Mouse (Mus musculus) hindbrain, postnatal 0 days (tissue): ENCODE results near the gene Rbfox2. TPM values are rescaled to one million over a fixed set of nuclear protein-coding genes. Genes with fewer than 3 reads are reported as not detected.

Experiments
- ATAC-seq: fragments of 200-750 bp; cut with Nextera tagmentation; 2 replicates; pipeline ENCODE4 v1.8.0; 2017; ENCODE audit warnings: mild to moderate bottlenecking, moderate TSS enrichment, moderate library complexity
- DNase-seq: peaks from one replicate; pipeline ENCODE4 v3.0.0-alpha.2; 2015; ENCODE audit warnings: low spot score
- H3K27ac ChIP-seq: fragments of 300-500 bp; sonication (generic); 2 replicates; pipeline ENCODE4 v1.5.1; 2014; ENCODE audit warnings: mild to moderate bottlenecking
- H3K27me3 ChIP-seq: fragments of 300-500 bp; sonication (generic); 2 replicates; pipeline ENCODE4 v1.6.1; 2014; ENCODE audit warnings: low read length, mixed read lengths; ENCODE audit not compliant: insufficient read depth
- H3K36me3 ChIP-seq: fragments of 300-500 bp; sonication (generic); 2 replicates; pipeline ENCODE4 v1.6.1; 2014; ENCODE audit warnings: low read length, mixed read lengths; ENCODE audit not compliant: insufficient read depth
- H3K4me1 ChIP-seq: fragments of 300-500 bp; sonication (generic); 2 replicates; pipeline ENCODE4 v1.6.1; 2014; ENCODE audit warnings: antibody characterized with exemption, low read length, mixed read lengths; ENCODE audit not compliant: insufficient read depth
- H3K4me2 ChIP-seq: fragments of 300-500 bp; sonication (generic); 2 replicates; pipeline ENCODE4 v1.6.1; 2014; ENCODE audit warnings: low read depth, mild to moderate bottlenecking, low read length, moderate library complexity, mixed read lengths
- H3K4me3 ChIP-seq: fragments of 300-500 bp; sonication (generic); 2 replicates; pipeline ENCODE4 v1.5.1; 2014; ENCODE audit warnings: low read length
- H3K9ac ChIP-seq: fragments of 300-500 bp; sonication (generic); replicated peaks from 2 replicates; pipeline ENCODE4 v1.6.1; 2014; ENCODE audit warnings: mild to moderate bottlenecking, low read length, moderate library complexity, mixed read lengths
- H3K9me3 ChIP-seq: fragments of 300-500 bp; sonication (generic); 2 replicates; pipeline ENCODE4 v1.6.1; 2016; ENCODE audit warnings: low read length, mixed read lengths
- CTCF ChIP-seq: IDR thresholded peaks from 2 replicates; pipeline ENCODE4 v1.5.1; 2016; ENCODE audit warnings: antibody characterized with exemption, control low read depth, low read depth
- WGBS: fragments of 180-500 bp; shearing (Covaris S2); extraction: QIAGEN DNeasy Blood & Tissue Kit; methylation state at CpG from one replicate; pipeline ENCODE4 v1.1.7; 2014; 5-methylcytosine and 5-hydroxymethylcytosine counted together
- polyA plus RNA-seq: library from polyadenylated mRNA; unstranded; fragments of >200 nt; fragmentation: Nextera tagmentation; extraction: Ambion mirVana; gene quantifications from 2 replicates; pipeline ENCODE4 v1.2.1, GENCODE M21; 2015
- total RNA-seq: library from RNA; depleted of rRNA; stranded (reverse); fragments of >200 nt; gene quantifications from 2 replicates; pipeline ENCODE4 v1.2.3, GENCODE M21; 2014

Rbfox2 gene
- total and polyA plus RNA-seq, 2 experiments from 2014 or later: 91.9 to 294 TPM

GRCm38 (mm10) chr15:77312796-77313195 lies 6.0 kb upstream of the Rbfox2 start:
- Histone ChIP-seq H3K4me2 (no peak overlapping the region), H3K27me3 (no peaks in the 10 kb centered on the region), H3K27ac (no peak overlapping the region), H3K9me3 (no peaks in the 10 kb centered on the region), H3K4me3 (no peak overlapping the region), H3K9ac (no peak overlapping the region), H3K36me3 (no peaks in the 10 kb centered on the region), H3K4me1 (no peaks in the 10 kb centered on the region)
- ATAC-seq (no peak), DNase-seq (no peak)
- 92% methylated on average over 7 of the region's 7 CpGs for WGBS
- TF ChIP-seq CTCF: no peak

- H3K27ac ChIP-seq: no peak overlapping the region
- no peaks in the 10 kb centered on the region for H3K9me3 ChIP-seq
- H3K27me3 ChIP-seq: no peaks in the 10 kb centered on the region
- peaks cover 17% of the 10 kb centered on the region for H3K4me1 ChIP-seq
- H3K36me3 ChIP-seq: no peaks in the 10 kb centered on the region
- H3K9ac ChIP-seq: no peak overlapping the region
- no peak overlapping the region for H3K4me2 ChIP-seq
- no peak for DNase-seq
- 88% methylated on average over 4 of the region's 4 CpGs for WGBS
- no peak for ATAC-seq
- no peak for TF ChIP-seq CTCF
- H3K4me3 ChIP-seq: no peak overlapping the region
Observed at GRCm38 (mm10) chr15:77307767-77308495, 1.1 kb upstream of the Rbfox2 start.

DNA sequence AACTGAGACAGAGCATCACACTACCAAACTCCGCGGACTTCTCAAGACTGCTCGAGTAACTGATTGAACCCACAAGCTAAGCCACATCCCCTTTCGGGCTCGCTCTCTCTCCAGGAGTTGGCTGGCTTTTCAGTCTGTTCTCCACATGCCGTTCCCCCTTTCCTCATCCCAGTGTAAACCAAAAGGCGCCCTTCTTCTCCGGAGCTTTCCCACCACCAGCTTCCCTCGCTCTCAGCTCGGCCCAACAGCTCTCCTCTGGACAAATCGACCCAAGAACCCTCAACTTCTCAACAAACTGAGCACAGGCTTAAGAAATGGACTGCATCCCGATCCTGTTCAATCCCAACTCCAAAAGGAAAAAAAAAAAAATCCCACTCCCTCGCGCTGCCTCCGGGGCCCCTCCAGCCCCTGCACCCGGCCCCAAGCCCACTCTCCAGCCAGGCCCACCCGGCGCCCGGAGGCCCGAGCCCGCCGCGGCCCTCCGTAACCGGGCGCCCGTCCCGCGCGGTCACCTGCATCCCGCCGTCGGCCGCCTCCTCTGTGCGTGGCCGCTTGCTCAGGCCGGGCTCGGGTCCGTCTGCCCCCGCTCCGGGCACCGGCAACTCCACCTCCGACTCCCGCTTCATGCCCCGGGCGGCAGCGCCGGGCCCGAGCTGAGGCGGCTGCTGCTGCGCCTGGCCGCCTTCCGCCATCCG lies 805 bp downstream of the Rbfox2 start:
- H3K4me2 ChIP-seq: peak overlapping the region; percentile 91
- peaks cover 20% of the 10 kb centered on the region for H3K4me1 ChIP-seq
- peak overlapping the region; percentile 99 for H3K27ac ChIP-seq
- WGBS: under 1% methylated on average over 46 of the region's 54 CpGs
- peak overlapping the region; percentile 97 for H3K9ac ChIP-seq
- peak overlapping the region; percentile 95 for H3K4me3 ChIP-seq
- DNase-seq (peak; percentile 71), ATAC-seq (peak; percentile 24)
- no peaks in the 10 kb centered on the region for H3K36me3 ChIP-seq
- no peak for TF ChIP-seq CTCF
- H3K27me3 ChIP-seq: no peaks in the 10 kb centered on the region
- no peaks in the 10 kb centered on the region for H3K9me3 ChIP-seq

DNA sequence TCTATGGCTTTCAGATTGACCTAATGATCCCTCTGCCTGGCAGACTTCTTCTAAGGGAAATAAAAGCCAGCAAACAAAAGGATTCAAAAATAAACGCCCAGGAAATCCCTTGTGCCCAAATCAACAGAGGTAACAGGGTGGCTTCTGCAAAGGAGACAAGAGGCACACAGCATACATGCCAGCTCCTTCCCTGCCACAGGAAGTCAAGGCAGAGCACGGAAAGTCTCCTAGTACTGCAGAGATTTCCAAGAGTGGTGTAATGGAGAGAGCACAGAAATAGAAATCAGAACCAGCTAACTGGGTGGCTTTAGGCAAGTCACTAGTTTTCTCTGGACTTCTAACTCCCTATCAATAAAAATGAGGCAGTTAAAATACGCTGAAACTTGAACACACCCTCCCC lies 1.8 kb downstream of the Rbfox2 start:
- Histone ChIP-seq H3K4me2 (peak overlapping the region; percentile 91), H3K36me3 (no peaks in the 10 kb centered on the region), H3K4me3 (peak overlapping the region; percentile 95), H3K9me3 (no peaks in the 10 kb centered on the region), H3K9ac (peak overlapping the region; percentile 97), H3K27me3 (no peaks in the 10 kb centered on the region), H3K27ac (peak overlapping the region; percentile 99; the same call in 1 of the 2 replicates), H3K4me1 (peaks cover 20% of the 10 kb centered on the region)
- ATAC-seq: no peak
- WGBS: 5% methylated on average over 3 of the region's 3 CpGs
- no peak for DNase-seq
- TF ChIP-seq CTCF: no peak

GRCm38 (mm10) chr15:77301122-77301521 lies 5.7 kb downstream of the Rbfox2 start:
- no peak overlapping the region for H3K27ac ChIP-seq
- no peaks in the 10 kb centered on the region for H3K36me3 ChIP-seq
- DNase-seq (no peak), ATAC-seq (no peak)
- H3K9ac ChIP-seq: no peak overlapping the region
- H3K4me1 ChIP-seq: peaks cover 20% of the 10 kb centered on the region
- no peak overlapping the region for H3K4me3 ChIP-seq
- no peaks in the 10 kb centered on the region for H3K27me3 ChIP-seq
- 62% methylated on average over 6 of the region's 6 CpGs for WGBS
- H3K4me2 ChIP-seq: no peak overlapping the region
- H3K9me3 ChIP-seq: no peaks in the 10 kb centered on the region
- no peak for TF ChIP-seq CTCF

DNA sequence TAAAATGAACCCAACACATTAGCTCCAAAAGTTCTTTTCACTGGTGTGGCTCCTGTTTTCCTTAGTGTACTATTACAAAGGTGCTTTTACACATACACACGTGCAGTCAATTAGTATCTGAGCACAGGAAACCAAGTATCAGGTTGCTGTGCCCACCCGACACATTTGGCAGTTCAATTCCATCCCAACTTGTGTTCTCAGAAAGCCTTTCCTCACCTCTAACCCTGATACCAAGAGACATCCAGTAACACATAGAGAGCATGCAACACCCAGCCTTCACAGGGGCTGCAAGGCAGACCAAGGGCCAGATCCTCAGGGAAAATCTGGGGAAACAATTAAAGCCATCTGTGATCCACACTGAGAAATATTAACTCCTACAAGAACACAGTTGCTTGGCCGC lies 8.2 kb downstream of the Rbfox2 start:
- 75% methylated on average over 3 of the region's 3 CpGs for WGBS
- no peaks in the 10 kb centered on the region for H3K36me3 ChIP-seq
- H3K4me1 ChIP-seq: peaks cover 5% of the 10 kb centered on the region; the same call in 1 of the 2 replicates
- DNase-seq (no peak), ATAC-seq (no peak)
- no peak overlapping the region for H3K9ac ChIP-seq
- H3K9me3 ChIP-seq: no peaks in the 10 kb centered on the region
- H3K4me2 ChIP-seq: no peak overlapping the region
- no peaks in the 10 kb centered on the region for H3K27me3 ChIP-seq
- H3K27ac ChIP-seq: no peak overlapping the region
- no peak for TF ChIP-seq CTCF
- H3K4me3 ChIP-seq: no peak overlapping the region

DNA sequence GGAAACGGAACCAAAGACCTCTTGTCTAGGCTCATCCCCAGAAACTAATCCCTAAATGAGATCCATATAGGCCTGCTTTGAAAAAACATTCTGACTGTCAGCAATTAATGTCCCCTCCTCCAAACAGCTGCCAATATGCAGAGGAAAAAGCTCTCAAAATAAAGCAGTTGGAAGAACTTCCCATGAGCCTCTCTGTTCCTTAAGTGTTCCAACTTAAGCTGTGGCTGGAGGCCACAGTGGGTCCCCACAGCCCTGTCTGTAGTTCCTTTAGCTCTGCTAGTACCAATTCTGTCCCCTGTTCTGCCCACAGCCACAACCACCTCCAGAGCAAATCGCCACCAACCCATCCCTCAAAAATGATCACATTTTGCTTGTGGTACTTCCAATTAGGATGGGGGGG lies 10.2 kb downstream of the Rbfox2 start:
- Histone ChIP-seq H3K27ac (no peak overlapping the region), H3K27me3 (no peaks in the 10 kb centered on the region), H3K36me3 (no peaks in the 10 kb centered on the region), H3K4me3 (no peak overlapping the region), H3K9ac (no peak overlapping the region), H3K4me1 (no peaks in the 10 kb centered on the region), H3K9me3 (no peaks in the 10 kb centered on the region), H3K4me2 (no peak overlapping the region)
- no peak for DNase-seq
- ATAC-seq: no peak
- WGBS: 65% methylated on average over 2 of the region's 2 CpGs
- no peak for TF ChIP-seq CTCF
